Mouse (Mus musculus): Measurements from ENCODE around the gene Olfr591. TPM values are rescaled to one million over a fixed set of nuclear protein-coding genes. Genes with fewer than 3 reads are reported as not detected.
"Not testable (repeated sequence)": the region's sequence is repeated elsewhere in the genome, so short reads cannot be mapped to it uniquely, and the experiment has no call there.

Olfr591 gene
- not detected for total RNA-seq (2021)
- long read RNA-seq, experiment 1: 0 reads
- long read RNA-seq, experiment 2: 0 reads

- no peak for DNase-seq (ENCODE audit: low spot score in 2 of 2)
These were observed at the start of gene Olfr591 for GRCm38 (mm10) chr7:103178240-103178639. TSS of gene Olfr591 (minus strand) at chr7:103178340.

DNA sequence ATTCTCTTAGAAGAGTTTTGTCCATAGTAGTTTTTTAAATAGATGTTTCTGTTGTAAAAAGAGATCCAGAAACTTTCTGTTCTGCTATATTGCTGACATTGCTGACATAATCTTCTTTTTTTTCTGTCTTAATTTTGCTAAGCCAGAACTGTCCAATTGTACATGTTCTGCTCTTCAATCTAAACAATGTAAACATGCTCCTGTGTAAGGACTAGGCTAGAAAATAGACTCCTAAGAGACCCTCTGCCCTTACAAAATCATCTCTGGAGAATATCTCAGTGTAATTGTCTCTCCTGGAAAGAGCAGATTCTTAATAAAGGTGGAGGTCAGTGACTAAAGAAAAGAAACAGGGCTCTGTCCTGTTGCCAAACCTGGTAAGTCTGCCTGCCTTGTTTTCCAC lies 38.6 kb upstream of the Olfr591 start, which contains the start of gene Olfr594:
Gene Olfr594 (plus strand): TSS at position 301 of the 400 bp plus-strand sequence.
- no peak for DNase-seq (ENCODE audit: low spot score in 2 of 2)

DNA sequence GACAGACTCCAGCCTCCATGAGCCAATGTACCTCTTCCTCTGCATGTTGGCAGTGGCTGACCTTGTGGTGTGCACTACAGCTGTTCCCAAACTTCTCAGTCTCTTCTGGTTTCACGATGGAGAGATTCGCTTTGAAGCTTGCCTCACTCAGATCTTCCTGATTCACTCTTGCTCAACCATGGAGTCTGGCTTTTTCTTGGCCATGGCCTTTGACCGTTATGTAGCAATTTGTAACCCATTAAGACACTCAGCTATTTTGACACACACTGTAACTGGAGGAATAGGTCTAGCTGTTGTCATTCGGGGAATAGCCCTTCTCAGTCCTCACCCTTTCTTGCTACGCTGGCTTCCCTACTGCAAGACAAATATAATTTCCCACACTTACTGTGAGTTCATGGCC lies 33.9 kb upstream of the Olfr591 start:
- DNase-seq (ENCODE audit: low spot score in 2 of 2): not testable (repeated sequence)

GRCm38 (mm10) chr7:103211562-103211961 lies 33.4 kb upstream of the Olfr591 start, which contains the start of gene Olfr593:
TSS of gene Olfr593 (plus strand) at chr7:103211862.
- no peak for DNase-seq (ENCODE audit: low spot score in 2 of 2)

- not testable (repeated sequence) for DNase-seq (ENCODE audit: low spot score in 2 of 2)
These were observed 6.4 kb upstream of the Olfr591 start, which contains the start of gene Olfr592 for GRCm38 (mm10) chr7:103184503-103184902. TSS of gene Olfr592 (plus strand) at chr7:103184803.

DNA sequence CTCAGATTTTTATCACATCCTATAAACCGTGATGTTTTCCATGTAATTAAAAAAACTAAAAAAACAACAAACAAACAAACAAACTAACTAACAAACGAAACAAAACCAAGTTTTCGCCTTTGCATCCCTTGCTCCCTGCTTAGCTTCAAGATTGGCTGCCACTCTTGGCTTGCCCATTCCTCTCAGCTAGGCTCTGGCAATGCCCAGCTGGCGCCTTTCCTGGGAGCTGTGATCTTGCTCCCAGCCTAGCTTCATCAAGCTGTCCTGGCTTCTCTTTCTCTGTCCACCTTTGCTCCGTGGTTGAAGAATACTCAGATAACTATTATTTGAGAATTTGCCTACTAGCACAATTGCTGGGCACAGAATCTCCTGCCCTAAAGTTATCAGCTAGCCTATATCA lies 8.4 kb downstream of the Olfr591 start:
- DNase-seq (ENCODE audit: low spot score in 2 of 2): no peak

- DNase-seq (ENCODE audit: low spot score in 2 of 2): no peak
These were observed 21.9 kb downstream of the Olfr591 start, which contains the start of gene Olfr589 for GRCm38 (mm10) chr7:103156256-103156655. TSS of gene Olfr589 (minus strand) at chr7:103156356.

DNA sequence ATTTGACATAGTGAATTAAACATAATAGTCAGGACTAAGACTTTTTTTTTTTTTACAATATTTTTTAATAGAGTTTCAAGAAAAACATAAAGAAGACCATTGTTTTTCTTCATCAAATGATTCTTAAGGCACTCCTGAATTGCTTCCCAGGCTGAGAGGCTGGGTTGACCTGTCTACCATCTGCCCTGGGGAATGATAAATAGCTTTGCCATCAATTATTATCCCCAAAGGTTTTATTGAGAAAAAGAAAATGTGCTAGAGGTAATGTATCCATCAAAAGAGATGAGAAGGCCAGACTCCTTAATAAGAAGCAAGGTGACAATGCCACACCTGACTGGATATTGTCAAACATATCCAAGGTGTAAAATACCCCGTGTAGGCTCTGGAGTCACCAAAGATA lies 37.6 kb downstream of the Olfr591 start, which contains the start of gene Olfr588-ps1:
Gene Olfr588-ps1 (plus strand): TSS at position 301 of the 400 bp plus-strand sequence.
- DNase-seq (ENCODE audit: low spot score in 2 of 2): no peak

DNA sequence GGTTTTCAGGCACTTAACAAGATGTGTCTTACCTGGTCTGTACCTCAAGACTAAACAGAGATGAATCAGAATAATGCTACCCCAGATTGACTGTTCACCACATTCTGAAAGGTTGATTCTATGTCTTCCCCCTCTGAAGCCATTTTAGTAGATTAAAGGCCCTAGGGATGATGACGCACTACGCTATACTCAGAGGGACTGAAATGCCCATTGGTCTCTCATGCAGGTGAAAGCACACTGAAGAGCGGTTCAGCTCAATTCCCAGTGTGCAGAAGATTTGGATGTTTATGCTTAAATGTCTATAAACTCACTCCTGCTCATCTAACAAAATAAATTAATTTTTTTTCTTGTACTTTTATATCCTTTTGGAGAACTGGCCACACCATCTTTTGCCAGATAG lies 52.6 kb downstream of the Olfr591 start, which contains the start of gene Olfr586:
Gene Olfr586 (minus strand): TSS at position 101 of the 400 bp plus-strand sequence.
- no peak for DNase-seq (ENCODE audit: low spot score in 2 of 2)

GRCm38 (mm10) chr7:103119406-103119805 lies 58.7 kb downstream of the Olfr591 start:
- no peak for DNase-seq (ENCODE audit: low spot score in 2 of 2)

Other genes starting within 250 kb of the Olfr591 start
- not detected for gene Olfr573-ps1, start 235.8 kb downstream of the Olfr591 start, total RNA-seq (2021)
- under 1 TPM in 1 of 2 experiments, not detected in 1; 0.38 TPM for gene Olfr574, start 229.9 kb downstream of the Olfr591 start, total RNA-seq (2021)
- not detected for gene Olfr575, start 219.6 kb downstream of the Olfr591 start, total RNA-seq (2021)
- gene Olfr576, start 215.7 kb downstream of the Olfr591 start, total RNA-seq (2021): not detected
- gene Olfr577, start 202.4 kb downstream of the Olfr591 start, total RNA-seq (2021): not detected
- gene Olfr578, start 189.0 kb downstream of the Olfr591 start, total RNA-seq (2021): not detected
- gene Olfr582, start 140.3 kb downstream of the Olfr591 start, total RNA-seq (2021): not detected
- gene Olfr583, start 127.0 kb downstream of the Olfr591 start, total RNA-seq (2021): not detected
- gene Olfr584, start 96.5 kb downstream of the Olfr591 start, total RNA-seq (2021): not detected
- gene Olfr585, start 80.6 kb downstream of the Olfr591 start, total RNA-seq (2021): not detected
- gene Olfr586, start 52.7 kb downstream of the Olfr591 start, total RNA-seq (2021): not detected
- not detected for gene Olfr588-ps1, start 37.5 kb downstream of the Olfr591 start, total RNA-seq (2021)
- not detected for gene Olfr589, start 22.0 kb downstream of the Olfr591 start, total RNA-seq (2021)
- gene Olfr592, start 6.5 kb upstream of the Olfr591 start, total RNA-seq (2021): not detected
- gene Olfr593, start 33.5 kb upstream of the Olfr591 start, total RNA-seq (2021): not detected
- not detected for gene Olfr594, start 38.7 kb upstream of the Olfr591 start, total RNA-seq (2021)
- gene Usp17ld, start 74.2 kb upstream of the Olfr591 start, total RNA-seq (2021): not detected
- not detected for gene Olfr596, start 127.3 kb upstream of the Olfr591 start, total RNA-seq (2021)
- gene Olfr597, start 138.0 kb upstream of the Olfr591 start, total RNA-seq (2021): not detected
- gene Olfr598, start 145.2 kb upstream of the Olfr591 start, total RNA-seq (2021): not detected
- gene Olfr599, start 157.6 kb upstream of the Olfr591 start, total RNA-seq (2021): not detected
- not detected for gene Olfr600, start 171.3 kb upstream of the Olfr591 start, total RNA-seq (2021)
- not detected for gene Olfr601, start 184.3 kb upstream of the Olfr591 start, total RNA-seq (2021)
- gene Olfr603, start 207.8 kb upstream of the Olfr591 start, total RNA-seq (2021): not detected
- not detected for gene Usp17lc, start 236.7 kb upstream of the Olfr591 start, total RNA-seq (2021)